Mouse (Mus musculus): ENCODE results near the gene Itgav.

Gene Itgav

GRCm38 (mm10) chr2:83713946-83714345 lies 10.3 kb upstream of the Itgav start:
- no peak for DNase-seq

DNA sequence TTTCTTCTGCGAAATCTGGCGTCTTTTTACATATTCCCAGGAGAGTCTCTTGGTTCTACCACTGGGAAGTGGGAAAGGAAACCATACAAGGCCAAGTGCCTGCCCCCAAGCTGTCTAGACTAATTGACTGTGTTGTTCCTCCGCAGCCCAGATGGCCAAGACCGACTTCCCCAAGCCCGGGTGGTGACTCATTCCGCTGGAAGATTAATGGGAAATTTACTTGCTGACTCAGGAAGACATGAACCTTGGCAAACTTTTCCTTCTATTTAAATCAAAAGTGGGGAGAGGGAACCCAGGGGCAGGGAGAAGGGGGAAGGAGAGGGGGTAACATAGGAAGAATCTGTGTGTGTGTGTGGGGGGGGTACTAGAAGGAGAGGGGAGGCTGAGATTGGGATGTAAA lies 9.4 kb upstream of the Itgav start:
- DNase-seq: peak; percentile 80 to 86

DNA sequence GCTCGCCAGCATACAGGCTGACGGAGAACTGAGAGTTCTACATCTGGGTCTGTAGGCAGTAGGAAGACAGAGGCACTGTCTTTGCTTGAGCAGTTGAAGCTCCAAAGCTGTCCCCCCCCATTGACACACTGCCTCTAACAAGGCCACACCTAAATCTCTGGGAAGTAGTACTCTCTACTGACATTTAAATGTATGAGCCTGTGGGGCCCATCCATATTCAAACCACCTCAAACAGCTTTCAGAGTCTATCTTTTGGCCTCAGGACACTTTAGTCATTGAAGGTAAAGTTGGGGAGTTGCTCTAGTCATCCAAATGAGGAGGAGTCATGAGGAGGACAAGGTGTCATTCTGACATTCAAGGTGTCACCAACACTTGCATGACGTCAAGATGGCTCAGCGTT lies 5.9 kb upstream of the Itgav start:
- no peak for DNase-seq

DNA sequence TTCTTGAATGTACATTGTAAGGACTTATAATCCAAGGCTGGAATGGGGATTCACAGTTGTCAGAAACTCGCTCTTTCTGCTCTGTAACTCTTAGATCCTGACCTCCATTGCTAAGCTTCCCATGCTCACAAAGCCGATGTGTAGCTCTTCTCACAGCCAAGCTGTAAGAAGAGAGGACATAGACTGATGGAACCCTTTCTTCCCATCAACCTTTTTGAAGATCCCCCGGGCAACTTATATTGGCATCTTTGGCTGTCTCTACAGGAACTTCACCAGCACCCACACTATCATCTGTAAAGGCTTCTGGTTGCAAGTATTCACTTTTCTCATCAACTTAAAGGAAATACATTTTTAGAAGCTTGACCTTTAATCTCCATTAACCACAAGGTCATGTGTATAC lies 2.6 kb upstream of the Itgav start:
- DNase-seq: no peak

DNA sequence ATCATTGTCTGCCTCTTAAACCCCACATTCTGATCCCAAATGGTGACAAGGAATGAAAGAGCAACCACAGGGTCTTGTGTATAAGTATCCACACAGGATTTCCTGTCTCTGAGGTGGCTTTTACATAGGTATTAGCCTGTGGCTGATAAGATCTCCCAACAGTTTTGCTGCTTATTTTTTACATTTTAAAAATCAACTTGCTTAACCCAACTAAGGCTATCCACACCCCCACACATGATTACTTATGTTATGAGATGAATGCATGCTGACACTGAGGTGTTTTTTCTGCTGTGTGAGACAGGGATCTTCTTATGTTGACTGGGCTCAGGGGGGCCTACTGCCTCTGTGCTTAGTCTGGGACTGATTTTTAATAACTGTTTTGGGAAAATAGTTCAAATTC lies 1.3 kb upstream of the Itgav start:
- DNase-seq: no peak

DNA sequence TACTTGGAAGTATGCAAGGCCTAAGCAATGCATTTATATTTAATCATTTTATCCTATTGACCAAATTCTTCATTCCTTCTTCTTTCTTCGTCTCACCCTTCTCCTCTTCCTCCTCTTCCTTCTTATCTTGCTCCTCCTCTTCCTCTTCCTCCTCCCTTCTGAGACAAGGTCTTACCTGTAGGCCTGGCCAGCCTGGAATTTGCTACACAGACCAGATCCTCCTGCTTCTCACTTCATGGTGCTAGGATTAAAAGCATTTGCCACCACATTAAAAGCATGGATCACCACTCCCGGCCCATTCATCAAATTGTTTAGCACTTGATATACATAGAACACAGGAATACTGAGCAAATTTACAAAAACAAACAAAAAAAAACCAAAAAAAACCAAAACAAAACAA lies 851 bp upstream of the Itgav start:
- no peak for DNase-seq

DNA sequence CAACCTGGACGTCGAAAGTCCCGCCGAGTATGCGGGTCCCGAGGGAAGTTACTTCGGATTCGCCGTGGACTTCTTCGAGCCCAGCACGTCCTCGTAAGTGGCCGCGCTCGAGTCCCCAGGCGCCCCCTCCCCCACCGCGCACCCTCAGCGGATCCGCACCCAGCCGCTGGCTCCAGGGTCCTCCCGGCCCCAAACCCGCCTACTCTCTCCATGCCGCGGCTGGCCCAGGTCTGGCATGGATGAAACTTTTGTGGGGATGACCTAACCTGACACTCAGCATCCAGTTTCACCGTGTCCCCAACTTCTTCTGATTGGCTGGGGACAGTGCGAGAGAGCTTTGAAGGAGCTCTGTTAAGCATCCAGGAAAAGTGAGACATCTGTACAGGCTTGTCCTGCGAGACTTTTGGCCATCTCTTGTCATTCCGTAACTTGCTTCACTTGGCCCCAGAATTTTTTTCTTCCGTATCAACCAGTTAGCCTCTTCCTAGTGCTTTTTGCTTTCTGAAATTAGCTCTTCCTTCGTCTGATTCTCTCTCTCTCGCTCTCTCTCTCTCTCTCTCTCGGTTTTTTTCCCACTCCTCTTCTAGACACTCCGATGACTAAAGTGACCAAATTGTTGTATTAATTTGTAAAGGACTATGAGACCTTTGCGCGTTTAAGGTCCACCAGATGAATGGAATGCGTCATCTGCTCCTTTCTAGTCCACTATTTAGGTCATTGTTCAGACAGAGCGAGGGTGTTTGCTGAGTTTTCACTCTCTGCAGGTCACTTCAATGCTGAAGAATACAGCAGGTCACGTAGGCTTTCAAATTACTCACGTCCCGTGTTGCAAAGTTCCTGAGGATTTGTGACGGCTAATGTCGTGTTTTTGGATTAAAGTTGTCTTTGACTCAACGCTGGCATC lies 882 bp downstream of the Itgav start:
- DNase-seq: peak; percentile 74 to 76

DNA sequence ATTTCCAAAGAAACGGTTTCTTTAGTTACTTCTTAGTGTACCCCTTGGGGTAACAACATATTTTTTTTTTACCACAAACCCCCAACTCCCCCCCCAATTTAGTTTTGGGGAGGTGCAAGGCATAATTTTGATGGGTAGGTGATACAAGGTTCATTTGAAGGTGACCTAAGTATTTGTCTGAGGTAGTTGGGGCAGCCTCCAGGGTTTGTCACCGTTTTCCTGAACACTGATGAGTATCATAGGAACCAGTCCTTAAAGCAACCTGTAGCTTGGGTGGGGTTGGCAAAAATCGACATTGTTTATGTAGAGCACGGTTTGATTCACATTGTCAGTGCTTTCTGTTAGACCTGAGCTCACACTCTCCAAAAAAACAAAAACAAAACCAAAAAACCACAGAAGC lies 1.6 kb downstream of the Itgav start:
- DNase-seq: no peak

GRCm38 (mm10) chr2:83728238-83728682 lies 4.1 kb downstream of the Itgav start:
- no peak for DNase-seq

DNA sequence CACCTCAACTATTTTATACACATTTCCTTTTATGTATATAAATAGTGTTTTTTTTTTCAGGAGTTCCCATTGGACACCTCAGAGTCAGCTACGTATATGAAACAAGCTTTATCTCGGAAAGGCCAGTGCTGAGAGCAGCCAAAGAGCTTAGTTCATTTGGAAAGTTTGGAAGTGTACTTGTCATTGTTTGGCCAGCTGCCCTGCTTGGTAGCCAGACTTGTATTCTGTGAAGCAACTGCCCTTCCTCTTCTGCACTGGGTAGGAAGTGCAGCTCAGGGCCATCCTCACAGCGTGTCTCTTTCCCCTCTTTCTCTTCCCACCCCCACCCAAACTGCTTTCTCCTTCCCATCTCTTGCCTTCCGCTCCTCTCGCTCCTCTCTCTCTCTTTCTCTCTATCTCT lies 5.1 kb downstream of the Itgav start:
- DNase-seq: peak; percentile 75 to 81

- no peak for DNase-seq
Observed at GRCm38 (mm10) chr2:83732896-83733295, 8.7 kb downstream of the Itgav start.

- no peak for DNase-seq
Observed at GRCm38 (mm10) chr2:83733981-83734393, 9.8 kb downstream of the Itgav start.

- no peak for DNase-seq
Observed at GRCm38 (mm10) chr2:83735276-83735675, 11.1 kb downstream of the Itgav start.

GRCm38 (mm10) chr2:83736836-83737235 lies 12.6 kb downstream of the Itgav start:
- DNase-seq: no peak

GRCm38 (mm10) chr2:83738586-83739251 lies 14.5 kb downstream of the Itgav start:
- no peak for DNase-seq

DNA sequence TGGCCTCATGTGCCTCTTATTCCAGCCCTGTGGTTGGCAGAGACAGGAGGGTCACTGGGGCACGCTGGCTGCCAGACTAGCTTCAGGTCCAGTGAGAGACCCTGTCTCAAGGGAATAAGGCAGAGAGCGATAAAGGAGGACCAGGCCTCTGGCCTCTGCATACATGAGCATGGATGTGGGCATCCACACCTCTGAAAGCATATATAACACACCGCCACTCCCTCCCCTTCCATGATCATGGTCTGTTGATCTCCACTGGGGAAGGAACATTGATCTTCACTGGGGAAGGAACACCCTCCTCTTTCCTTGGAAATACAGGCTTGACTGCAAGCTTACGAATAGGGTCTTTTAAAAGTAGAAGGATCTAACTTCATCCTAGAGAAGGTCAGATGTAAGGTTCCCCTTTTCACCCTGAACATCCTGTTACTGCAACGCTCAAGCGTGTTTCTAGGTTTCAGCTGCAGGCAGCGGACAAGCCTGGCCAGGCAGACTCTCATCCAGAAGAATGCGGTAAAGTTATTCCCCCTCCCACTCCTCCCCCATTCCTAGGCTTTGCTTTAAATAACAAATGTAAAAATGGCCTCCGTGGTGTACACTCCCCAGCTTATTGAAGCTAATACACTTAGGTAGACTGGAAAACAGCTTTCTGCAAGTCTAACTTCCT lies 15.4 kb downstream of the Itgav start:
- no peak for DNase-seq

- DNase-seq: no peak
Observed at GRCm38 (mm10) chr2:83740601-83741031, 16.4 kb downstream of the Itgav start.

GRCm38 (mm10) chr2:83742210-83742609 lies 18.0 kb downstream of the Itgav start:
- peak; percentile 70 to 84 for DNase-seq

GRCm38 (mm10) chr2:83742836-83743235 lies 18.6 kb downstream of the Itgav start:
- no peak for DNase-seq

DNA sequence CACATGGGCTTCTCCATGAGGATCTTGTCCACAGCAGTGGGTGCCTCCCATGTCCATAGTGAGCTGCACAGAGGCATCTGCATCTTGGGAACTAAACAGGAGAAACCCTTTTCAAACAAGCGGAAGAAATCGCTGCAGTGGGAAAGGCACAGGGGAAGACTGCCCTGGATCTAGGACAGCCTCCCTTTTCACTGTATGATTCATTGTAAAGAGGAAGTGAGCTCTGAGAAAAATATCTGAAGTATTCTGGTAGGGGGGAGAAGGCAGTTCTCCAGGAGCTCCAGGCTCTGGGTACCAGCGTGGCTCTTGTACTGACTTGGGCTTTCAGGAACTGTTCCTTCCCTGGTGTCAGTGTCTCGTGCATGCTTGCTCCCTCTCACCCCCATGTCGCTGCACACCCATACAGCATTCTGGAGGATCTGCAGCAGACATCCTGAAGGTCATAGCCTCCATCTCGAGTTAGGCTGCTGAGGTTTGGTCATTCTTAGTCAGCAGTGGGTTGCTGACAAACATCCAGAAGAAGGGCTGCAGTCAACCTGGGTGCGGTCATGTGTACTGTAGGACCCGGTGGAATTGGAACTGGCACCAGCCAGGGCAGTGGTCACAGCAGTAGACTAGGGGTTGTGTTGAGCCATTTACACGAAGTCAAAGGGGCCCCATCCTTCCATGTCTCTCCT lies 20.2 kb downstream of the Itgav start:
- DNase-seq: no peak

GRCm38 (mm10) chr2:83745257-83745656 lies 21.1 kb downstream of the Itgav start:
- no peak for DNase-seq

DNA sequence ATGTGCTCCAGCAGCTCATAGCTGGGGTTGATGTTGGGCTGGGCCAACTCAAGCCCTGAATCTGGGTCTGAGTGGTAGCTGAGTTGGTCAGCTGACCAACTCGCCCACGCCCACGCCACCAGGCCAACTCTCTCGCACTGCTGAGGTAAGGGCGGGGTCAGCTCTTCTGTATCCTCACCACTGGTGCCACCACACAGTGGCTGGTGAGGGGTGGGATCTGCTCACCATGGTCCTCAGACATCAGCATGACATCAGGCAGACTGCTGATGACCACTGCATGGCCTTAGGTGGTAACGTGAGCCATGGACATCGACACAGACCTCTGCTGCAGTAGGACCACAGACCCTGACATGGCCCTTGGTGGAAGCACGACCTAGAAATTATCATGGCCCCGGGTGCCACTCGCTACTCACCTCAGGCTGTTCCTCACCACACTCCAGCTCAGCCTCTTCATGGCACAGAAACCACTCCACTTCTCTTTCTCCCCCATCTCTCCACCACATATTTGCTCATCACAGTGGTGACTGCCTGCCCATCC lies 24.5 kb downstream of the Itgav start:
- no peak for DNase-seq

GRCm38 (mm10) chr2:83753008-83753407 lies 28.8 kb downstream of the Itgav start:
- DNase-seq: no peak
